Mouse (Mus musculus): ENCODE data around the gene Polk. TPM values are rescaled to one million over a fixed set of nuclear protein-coding genes. Genes with fewer than 3 reads are reported as not detected.

Polk gene
- 3.6 and 4.1 TPM in 2 replicates for polyA plus RNA-seq (2021; fragmentation: Nextera tagmentation)
- long read RNA-seq, experiment 1, full-length matches to known transcripts = 5 of 10 reads
- long read RNA-seq, experiment 1, partial matches to known transcripts = 2 of 10 reads
- long read RNA-seq, experiment 1, other reads (novel, unspliced or antisense) = 3 of 10 reads
- long read RNA-seq, experiment 2, full-length matches to known transcripts = 27 of 49 reads
- long read RNA-seq, experiment 2, partial matches to known transcripts = 12 of 49 reads
- long read RNA-seq, experiment 2, other reads (novel, unspliced or antisense) = 10 of 49 reads

DNA sequence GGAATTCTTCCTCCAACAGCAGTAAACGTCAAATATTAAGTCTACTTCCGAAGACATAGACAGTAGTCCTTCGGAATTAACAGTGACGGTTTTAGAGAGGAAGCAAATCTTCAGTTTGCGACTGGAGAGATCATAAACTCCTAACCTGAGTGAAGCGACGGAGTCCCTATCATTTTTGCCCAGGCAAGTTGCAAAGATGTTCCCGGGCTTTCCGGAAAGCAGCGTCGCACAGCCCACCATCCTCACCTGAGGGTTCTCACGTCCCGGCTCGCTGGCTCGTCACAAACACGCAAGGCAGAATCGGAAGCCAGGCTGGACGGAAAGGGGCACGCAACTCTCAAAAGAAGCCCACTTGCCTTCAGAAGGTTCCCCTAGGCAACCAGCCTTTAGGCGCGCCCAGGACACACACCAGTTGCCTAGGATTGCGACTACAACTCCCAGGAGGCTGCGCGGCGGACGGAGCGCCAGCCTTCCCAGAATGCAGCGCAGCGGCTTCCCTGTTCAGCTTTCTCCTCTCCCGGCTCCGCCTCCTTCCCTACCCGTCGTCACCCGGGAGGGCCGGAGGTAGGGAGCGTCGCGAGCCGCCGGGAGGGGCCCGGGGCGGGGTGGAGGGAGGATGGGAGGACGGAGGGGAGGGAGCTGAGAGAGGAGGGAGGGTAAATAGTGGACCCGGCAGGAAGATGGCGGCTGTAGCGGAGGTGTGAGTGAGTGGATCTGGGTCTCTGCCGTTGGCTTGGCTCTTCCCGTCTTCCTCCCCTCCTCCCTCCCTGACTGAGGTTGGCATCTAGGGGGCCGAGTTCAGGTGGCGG, at the start of gene Polk, which contains the start of gene Col4a3bp:
Gene Polk (minus strand): TSS at position 499 of the 809 bp plus-strand sequence.
Gene Col4a3bp (plus strand): TSS at position 538 of the 809 bp plus-strand sequence.

DNA sequence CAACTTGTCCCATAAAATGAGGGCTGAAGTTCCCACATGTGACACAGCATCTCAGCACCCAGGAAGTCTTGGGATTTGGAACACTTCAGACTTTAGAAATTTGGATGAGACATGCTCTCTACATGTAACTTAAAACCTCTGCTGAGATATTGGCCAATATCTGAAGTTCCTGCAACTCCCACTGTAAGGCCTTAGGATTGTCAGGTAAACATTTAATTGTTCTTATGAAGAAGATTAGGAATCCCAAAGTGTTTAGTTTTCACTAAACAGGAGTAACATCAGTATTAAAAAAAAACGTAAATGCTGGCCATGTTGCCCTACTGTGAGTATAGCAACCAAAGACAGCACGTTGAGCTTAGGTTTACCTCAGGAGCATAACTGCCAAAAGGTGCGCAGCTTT, 51.9 kb downstream of the Polk start, which contains the start of gene Gm17622:
Gene Gm17622 (plus strand): TSS at position 301 of the 400 bp plus-strand sequence.

DNA sequence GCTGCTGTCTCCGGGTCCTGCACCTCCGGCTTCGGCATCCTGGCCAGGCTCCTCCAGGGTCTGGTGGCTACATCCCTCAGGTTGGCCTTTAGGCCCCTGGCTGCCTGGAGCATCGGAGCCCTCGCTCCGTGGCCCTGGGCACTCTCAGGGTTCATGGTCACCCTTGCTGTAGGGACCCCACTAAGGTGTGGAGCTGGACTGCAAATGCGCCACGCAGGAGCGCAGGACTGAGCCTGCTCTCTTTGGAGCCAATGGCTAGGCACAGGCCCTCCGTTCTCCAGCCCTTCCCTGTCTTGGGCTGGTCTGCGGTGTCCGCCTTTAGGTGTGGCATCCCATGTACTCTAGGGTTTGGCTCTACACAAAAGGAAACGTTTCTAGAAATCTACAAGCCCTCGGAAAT, 71.4 kb downstream of the Polk start, which contains the start of gene Ankdd1b:
Gene Ankdd1b (minus strand): TSS at position 242 of the 400 bp plus-strand sequence.

Other genes starting within 250 kb of the Polk start
- gene Poc5, start 154.3 kb downstream of the Polk start, polyA plus RNA-seq (2021; fragmentation: Nextera tagmentation) = 14.7 and 16.3 TPM in 2 replicates
- 0.13 and 0.28 TPM in 2 replicates for gene Ankdd1b, start 71.4 kb downstream of the Polk start, polyA plus RNA-seq (2021; fragmentation: Nextera tagmentation)
- gene Gm17622, start 51.8 kb downstream of the Polk start, polyA plus RNA-seq (2021; fragmentation: Nextera tagmentation) = not detected in 2 replicates
- gene Col4a3bp, start within 50 bp of the Polk start, polyA plus RNA-seq (2021; fragmentation: Nextera tagmentation) = 11.2 and 12.1 TPM in 2 replicates
- 36.2 and 57.7 TPM in 2 replicates for gene Hmgcr, start 128.4 kb upstream of the Polk start, polyA plus RNA-seq (2021; fragmentation: Nextera tagmentation)
- gene Ankrd31, start 205.7 kb upstream of the Polk start, polyA plus RNA-seq (2021; fragmentation: Nextera tagmentation) = 0.04 and 0.06 TPM in 2 replicates